Mouse (Mus musculus) neural tube, embryonic 12.5 days (tissue): ENCODE measurements around the gene Nos1ap. TPM values are rescaled to one million over a fixed set of nuclear protein-coding genes. Genes with fewer than 3 reads are reported as not detected.
A peak's percentile ranks its signal among the peaks of the same experiment; 100 is the strongest.

Source experiments
- ATAC-seq: fragments of 200-750 bp; cut with Nextera tagmentation; 2 replicates; pipeline ENCODE4 v1.8.0; 2017; ENCODE audit warnings: low read depth, mild to moderate bottlenecking, moderate TSS enrichment, moderate library complexity; ENCODE audit not compliant: low FRiP score
- H3K27ac ChIP-seq: fragments of 300-500 bp; sonication (generic); 2 replicates; pipeline ENCODE4 v1.5.1; 2016
- H3K27me3 ChIP-seq: fragments of 300-500 bp; sonication (generic); replicated peaks from 2 replicates; pipeline ENCODE4 v1.6.1; 2016; ENCODE audit warnings: mild to moderate bottlenecking
- H3K36me3 ChIP-seq: fragments of 300-500 bp; sonication (generic); 2 replicates; pipeline ENCODE4 v1.6.1; 2016; ENCODE audit warnings: mild to moderate bottlenecking
- H3K4me1 ChIP-seq: fragments of 300-500 bp; sonication (generic); 2 replicates; pipeline ENCODE4 v1.6.1; 2016
- H3K4me2 ChIP-seq: fragments of 300-500 bp; sonication (generic); replicated peaks from 2 replicates; pipeline ENCODE4 v1.6.1; 2016; ENCODE audit warnings: mild to moderate bottlenecking
- H3K4me3 ChIP-seq: fragments of 300-500 bp; sonication (generic); 2 replicates; pipeline ENCODE4 v1.5.1; 2016
- H3K9ac ChIP-seq: fragments of 300-500 bp; sonication (generic); 2 replicates; pipeline ENCODE4 v1.6.1; 2016; ENCODE audit warnings: mild to moderate bottlenecking
- H3K9me3 ChIP-seq: fragments of 300-500 bp; sonication (generic); 2 replicates; pipeline ENCODE4 v1.6.1; 2016; ENCODE audit warnings: mild to moderate bottlenecking
- WGBS: fragments of 180-500 bp; shearing (Covaris S2); methylation state at CpG from one replicate; pipeline ENCODE4 v1.1.7; 2016; 5-methylcytosine and 5-hydroxymethylcytosine counted together
- polyA plus RNA-seq: library from polyadenylated mRNA; unstranded; fragments of >200 nt; fragmentation: Nextera tagmentation; extraction: Ambion mirVana; gene quantifications from 2 replicates; pipeline ENCODE4 v1.2.1, GENCODE M21; 2016

Nos1ap gene
- polyA plus RNA-seq, 1 experiment from 2014 or later: 19.7 TPM

DNA sequence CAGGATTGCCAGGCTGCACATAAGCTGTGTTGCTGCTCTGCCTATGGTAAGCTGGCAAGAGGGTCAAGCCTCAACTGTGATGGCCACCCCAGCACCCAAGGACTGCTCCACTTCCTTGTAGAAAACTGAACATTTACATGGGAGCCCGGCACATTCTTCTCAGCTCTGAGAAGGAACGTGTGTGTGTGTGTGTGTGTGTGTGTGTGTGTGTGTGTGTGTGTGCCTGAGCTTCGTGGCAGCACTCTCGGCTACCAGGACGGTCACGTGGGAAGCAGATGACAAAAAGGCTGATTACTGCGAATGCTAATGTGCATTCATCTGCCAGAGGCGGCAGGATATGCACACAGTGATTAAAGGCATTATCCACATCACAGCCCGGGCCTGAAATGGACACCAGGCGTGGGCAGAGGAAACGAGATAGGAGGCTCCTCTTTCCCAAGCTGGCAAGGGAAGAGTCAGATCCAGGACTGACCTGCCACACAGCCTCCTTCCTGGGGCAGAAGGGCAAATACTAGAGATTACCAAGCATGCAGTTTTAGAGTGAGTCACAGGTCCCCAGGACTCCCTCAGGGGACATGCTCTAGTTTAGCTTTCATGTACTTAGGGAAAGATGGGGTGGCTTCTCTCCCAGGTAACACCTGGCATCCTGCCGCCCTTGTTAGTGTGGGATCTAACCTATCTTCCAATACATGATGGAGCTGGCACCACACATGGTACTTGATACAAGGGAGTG lies 202.3 kb downstream of the Nos1ap start:
- Histone ChIP-seq H3K27me3 (no peaks in the 10 kb centered on the region), H3K4me1 (peaks cover 8% of the 10 kb centered on the region; the same call in 1 of the 2 replicates), H3K9ac (no peak overlapping the region), H3K4me3 (no peak overlapping the region), H3K36me3 (no peaks in the 10 kb centered on the region), H3K27ac (no peak overlapping the region), H3K9me3 (no peaks in the 10 kb centered on the region), H3K4me2 (0 out of 2 replicates have a peak overlapping the region, but pooled peaks have one; percentile 12)
- peak; percentile 59 for ATAC-seq
- 41% methylated on average over 12 of the region's 12 CpGs for WGBS

GRCm38 (mm10) chr1:170385416-170385815 lies 204.2 kb downstream of the Nos1ap start:
- no peak overlapping the region for H3K4me3 ChIP-seq
- no peak overlapping the region for H3K27ac ChIP-seq
- no peaks in the 10 kb centered on the region for H3K36me3 ChIP-seq
- no peak for ATAC-seq
- peaks cover 10% of the 10 kb centered on the region; the same call in 1 of the 2 replicates for H3K4me1 ChIP-seq
- H3K9me3 ChIP-seq: no peaks in the 10 kb centered on the region
- 93% methylated on average over 10 of the region's 10 CpGs for WGBS
- no peak overlapping the region for H3K9ac ChIP-seq
- H3K4me2 ChIP-seq: no peak overlapping the region
- H3K27me3 ChIP-seq: no peaks in the 10 kb centered on the region

GRCm38 (mm10) chr1:170383530-170383929 lies 206.1 kb downstream of the Nos1ap start:
- no peak overlapping the region for H3K4me3 ChIP-seq
- no peaks in the 10 kb centered on the region for H3K27me3 ChIP-seq
- 79% methylated on average over 7 of the region's 7 CpGs for WGBS
- H3K36me3 ChIP-seq: no peaks in the 10 kb centered on the region
- H3K27ac ChIP-seq: no peak overlapping the region
- no peak for ATAC-seq
- H3K4me2 ChIP-seq: no peak overlapping the region
- H3K9me3 ChIP-seq: no peaks in the 10 kb centered on the region
- H3K9ac ChIP-seq: no peak overlapping the region
- H3K4me1 ChIP-seq: peaks cover 12% of the 10 kb centered on the region; the same call in 1 of the 2 replicates

GRCm38 (mm10) chr1:170381457-170381856 lies 208.2 kb downstream of the Nos1ap start:
- H3K36me3 ChIP-seq: no peaks in the 10 kb centered on the region
- H3K27ac ChIP-seq: no peak overlapping the region
- 27% methylated on average over 3 of the region's 3 CpGs for WGBS
- no peak overlapping the region for H3K4me3 ChIP-seq
- no peaks in the 10 kb centered on the region for H3K9me3 ChIP-seq
- ATAC-seq: no peak
- no peak overlapping the region for H3K9ac ChIP-seq
- H3K27me3 ChIP-seq: no peaks in the 10 kb centered on the region
- H3K4me2 ChIP-seq: no peak overlapping the region
- peaks cover 4% of the 10 kb centered on the region; the same call in 1 of the 2 replicates for H3K4me1 ChIP-seq

DNA sequence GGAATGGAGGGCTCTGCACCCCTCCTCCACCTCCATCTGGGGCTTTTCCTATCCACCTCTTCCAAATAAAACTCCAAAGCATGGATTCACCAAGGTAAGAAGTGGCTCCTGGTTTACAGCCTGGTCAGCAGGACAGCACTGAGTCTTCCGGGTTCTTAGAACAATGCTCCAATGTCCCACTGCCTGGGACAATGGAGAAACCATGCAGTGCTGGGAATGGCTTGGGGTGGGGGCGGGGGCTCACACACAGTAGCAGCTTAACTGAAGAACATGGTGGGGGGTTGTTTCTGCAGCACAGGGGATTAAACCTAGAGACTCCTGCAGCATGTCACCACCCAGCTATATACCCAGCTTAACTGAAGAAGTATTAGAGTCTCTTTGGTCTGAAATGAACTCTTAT lies 209.2 kb downstream of the Nos1ap start:
- Histone ChIP-seq H3K27me3 (no peaks in the 10 kb centered on the region), H3K9ac (no peak overlapping the region), H3K4me1 (peaks cover 4% of the 10 kb centered on the region; the same call in 1 of the 2 replicates), H3K4me3 (no peak overlapping the region), H3K9me3 (no peaks in the 10 kb centered on the region), H3K4me2 (no peak overlapping the region), H3K27ac (no peak overlapping the region), H3K36me3 (no peaks in the 10 kb centered on the region)
- WGBS: 18% methylated on average over 2 of the region's 2 CpGs
- no peak for ATAC-seq

DNA sequence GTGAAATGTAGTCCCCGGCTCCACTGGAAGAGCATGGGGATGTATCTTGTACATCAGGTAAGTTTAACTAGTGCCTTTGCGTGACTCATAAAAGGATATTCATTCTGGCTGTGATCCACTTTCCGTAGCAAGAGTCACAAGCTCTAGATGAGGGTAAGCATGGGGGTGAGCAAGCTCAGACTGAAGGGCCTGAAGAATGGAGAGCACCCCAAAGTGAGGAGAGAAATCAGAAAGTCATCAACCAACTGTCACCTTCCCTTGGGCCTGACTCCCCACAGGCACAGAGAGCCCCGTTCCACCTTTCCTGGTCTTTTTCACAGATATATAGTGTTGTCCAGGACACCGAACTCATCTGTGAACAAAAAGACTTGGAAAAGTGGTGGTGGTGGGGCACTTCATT lies 213.9 kb downstream of the Nos1ap start:
- Histone ChIP-seq H3K9me3 (no peaks in the 10 kb centered on the region), H3K36me3 (no peaks in the 10 kb centered on the region), H3K27me3 (no peaks in the 10 kb centered on the region), H3K27ac (no peak overlapping the region), H3K4me2 (no peak overlapping the region), H3K9ac (no peak overlapping the region), H3K4me3 (no peak overlapping the region), H3K4me1 (peaks cover 4% of the 10 kb centered on the region; the same call in 1 of the 2 replicates)
- 91% methylated on average over 5 of the region's 5 CpGs for WGBS
- no peak for ATAC-seq

- Histone ChIP-seq H3K9me3 (no peaks in the 10 kb centered on the region), H3K4me1 (no peaks in the 10 kb centered on the region), H3K4me3 (no peak overlapping the region), H3K9ac (no peak overlapping the region), H3K27me3 (no peaks in the 10 kb centered on the region), H3K4me2 (no peak overlapping the region), H3K36me3 (no peaks in the 10 kb centered on the region), H3K27ac (no peak overlapping the region)
- 85% methylated on average over 2 of the region's 2 CpGs for WGBS
- ATAC-seq: no peak
These were observed 215.9 kb downstream of the Nos1ap start for GRCm38 (mm10) chr1:170373750-170374149.

DNA sequence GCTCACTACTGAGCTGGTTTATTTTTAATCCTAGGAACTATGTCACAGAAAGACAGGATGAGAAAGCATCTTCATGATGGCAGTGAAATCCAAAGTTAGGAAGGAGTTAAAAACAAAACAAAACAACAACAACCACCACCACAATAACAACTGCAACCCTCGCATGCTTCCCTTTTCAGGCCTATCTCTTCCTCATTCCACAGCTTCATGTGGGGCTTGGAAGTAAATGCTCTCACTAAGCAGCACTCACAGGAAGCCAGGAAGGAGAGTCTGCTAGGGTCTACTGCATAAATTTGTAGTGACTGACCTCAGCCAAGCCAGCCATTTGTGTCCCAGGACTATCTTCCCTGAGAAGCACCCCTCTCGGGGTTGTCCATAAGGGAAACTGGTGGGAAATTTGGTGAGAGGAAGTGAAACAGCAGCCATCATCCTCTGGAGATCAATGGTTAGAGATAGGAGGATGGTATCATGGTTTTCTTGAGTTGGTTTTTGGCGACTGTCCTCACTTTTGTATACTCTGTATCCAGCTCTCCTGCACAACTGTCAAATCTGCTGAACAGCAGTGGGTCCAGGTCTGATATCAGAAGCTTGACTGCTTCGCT lies 218.4 kb downstream of the Nos1ap start:
- H3K9me3 ChIP-seq: no peaks in the 10 kb centered on the region
- peaks cover 14% of the 10 kb centered on the region for H3K4me1 ChIP-seq
- no peaks in the 10 kb centered on the region for H3K27me3 ChIP-seq
- no peak for ATAC-seq
- H3K9ac ChIP-seq: no peak overlapping the region
- H3K36me3 ChIP-seq: no peaks in the 10 kb centered on the region
- H3K4me2 ChIP-seq: no peak overlapping the region
- H3K4me3 ChIP-seq: no peak overlapping the region
- H3K27ac ChIP-seq: no peak overlapping the region
- 83% methylated on average over 4 of the region's 4 CpGs for WGBS

DNA sequence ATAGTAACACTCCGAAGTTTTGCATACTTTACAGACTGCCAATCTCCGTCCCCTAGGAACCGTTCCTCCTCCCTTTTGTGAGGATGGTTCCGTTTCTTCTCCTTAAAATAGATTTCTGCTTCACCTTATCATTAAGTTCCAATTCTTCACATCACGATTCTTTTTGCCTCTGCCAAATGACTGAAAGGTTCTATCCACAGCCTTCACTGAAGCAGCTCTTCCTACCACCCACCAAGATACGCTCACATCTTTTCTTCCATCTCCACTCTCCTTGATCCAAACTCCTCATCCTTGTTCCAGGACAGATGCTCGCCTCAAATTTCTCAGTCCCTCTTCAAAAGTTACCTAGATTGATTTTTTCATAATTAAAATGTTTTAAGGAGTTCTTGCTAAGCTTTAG lies 220.8 kb downstream of the Nos1ap start:
- H3K4me1 ChIP-seq: peaks cover 15% of the 10 kb centered on the region
- no peak for ATAC-seq
- no peak overlapping the region for H3K4me3 ChIP-seq
- H3K4me2 ChIP-seq: no peak overlapping the region
- no peak overlapping the region for H3K9ac ChIP-seq
- no peak overlapping the region for H3K27ac ChIP-seq
- no peaks in the 10 kb centered on the region for H3K36me3 ChIP-seq
- H3K9me3 ChIP-seq: no peaks in the 10 kb centered on the region
- no peaks in the 10 kb centered on the region for H3K27me3 ChIP-seq
- WGBS: 91% methylated on average over 7 of the region's 7 CpGs

DNA sequence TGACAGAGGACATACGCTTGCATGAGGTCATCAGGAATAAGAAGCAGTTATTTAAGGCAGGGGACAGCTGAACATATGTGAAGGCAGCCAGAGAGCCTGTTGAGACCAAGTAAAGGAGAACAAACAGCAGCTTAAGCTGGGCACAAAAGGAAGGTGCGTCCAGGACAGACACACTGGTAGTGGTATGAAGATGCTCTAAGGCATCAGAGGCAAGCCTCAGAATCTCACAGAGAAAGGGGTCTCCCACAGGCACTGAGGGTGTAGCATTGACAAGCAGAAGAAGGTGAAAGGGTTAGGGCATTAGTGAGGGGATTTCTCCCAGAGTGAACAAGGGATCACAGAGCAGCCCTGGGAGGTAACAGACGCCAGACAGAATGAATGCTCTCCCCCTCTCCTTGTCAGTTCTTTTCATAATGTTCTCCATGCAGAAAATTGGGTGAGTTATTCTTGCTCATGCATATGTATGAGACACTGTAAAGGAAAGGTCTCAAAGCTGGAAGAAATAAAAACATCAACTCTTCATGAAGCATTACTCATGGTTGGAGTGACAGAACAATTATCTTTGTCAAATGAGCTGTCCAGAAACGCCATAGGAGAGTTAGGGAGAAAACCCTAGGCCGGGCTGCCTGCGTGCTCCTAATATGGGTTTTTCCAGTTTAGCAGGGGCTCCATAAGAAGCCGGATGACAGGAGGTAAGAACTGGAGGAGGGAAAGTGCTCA lies 222.5 kb downstream of the Nos1ap start:
- 33% methylated on average over 7 of the region's 7 CpGs for WGBS
- Histone ChIP-seq H3K4me3 (no peak overlapping the region), H3K9ac (no peak overlapping the region), H3K36me3 (no peaks in the 10 kb centered on the region), H3K27me3 (no peaks in the 10 kb centered on the region), H3K27ac (no peak overlapping the region), H3K9me3 (no peaks in the 10 kb centered on the region), H3K4me1 (peaks cover 15% of the 10 kb centered on the region), H3K4me2 (0 out of 2 replicates have a peak overlapping the region, but pooled peaks have one; percentile 9)
- ATAC-seq: peak; percentile 82

GRCm38 (mm10) chr1:170363746-170364145 lies 225.9 kb downstream of the Nos1ap start:
- H3K9ac ChIP-seq: no peak overlapping the region
- H3K27ac ChIP-seq: no peak overlapping the region
- H3K27me3 ChIP-seq: no peaks in the 10 kb centered on the region
- WGBS: 81% methylated on average over 3 of the region's 3 CpGs
- no peak overlapping the region for H3K4me2 ChIP-seq
- H3K9me3 ChIP-seq: no peaks in the 10 kb centered on the region
- no peak overlapping the region for H3K4me3 ChIP-seq
- ATAC-seq: no peak
- no peaks in the 10 kb centered on the region for H3K36me3 ChIP-seq
- peaks cover 15% of the 10 kb centered on the region for H3K4me1 ChIP-seq

- Histone ChIP-seq H3K4me2 (no peak overlapping the region), H3K4me3 (no peak overlapping the region), H3K9ac (no peak overlapping the region), H3K36me3 (no peaks in the 10 kb centered on the region), H3K4me1 (no peaks in the 10 kb centered on the region), H3K27ac (no peak overlapping the region), H3K27me3 (no peaks in the 10 kb centered on the region), H3K9me3 (no peaks in the 10 kb centered on the region)
- no peak for ATAC-seq
- 79% methylated on average over 10 of the region's 10 CpGs for WGBS
These were observed 229.3 kb downstream of the Nos1ap start for GRCm38 (mm10) chr1:170360183-170360915.
